Mouse (Mus musculus) heart, embryonic 16.5 days (tissue): ENCODE measurements at regions not wholly inside any gene's neighbourhood (a gene's known extent, or its start where the extent isn't known, plus 50 kb on each side); places are given as distances from the start of the nearest gene placed in this dataset.

Experiments used
- ATAC-seq: fragments of 200-750 bp; cut with Nextera tagmentation; replicated peaks from 2 replicates; pipeline ENCODE4 v1.8.0; 2017; ENCODE audit warnings: moderate number of reproducible peaks; ENCODE audit not compliant: insufficient read depth, low FRiP score; ENCODE audit errors: extremely low read depth
- H3K27ac ChIP-seq: fragments of 300-500 bp; sonication (generic); 2 replicates; pipeline ENCODE4 v1.5.1; 2014; ENCODE audit warnings: mild to moderate bottlenecking, low read length, control low read depth, moderate library complexity
- H3K27me3 ChIP-seq: fragments of 300-500 bp; sonication (generic); 2 replicates; pipeline ENCODE4 v1.6.1; 2014; ENCODE audit warnings: low read length, mixed read lengths; ENCODE audit not compliant: control insufficient read depth, insufficient read depth
- H3K36me3 ChIP-seq: fragments of 300-500 bp; sonication (generic); 2 replicates; pipeline ENCODE4 v1.6.1; 2014; ENCODE audit not compliant: control insufficient read depth, insufficient read depth
- H3K4me1 ChIP-seq: fragments of 300-500 bp; sonication (generic); 2 replicates; pipeline ENCODE4 v1.6.1; 2014; ENCODE audit warnings: low read length, mixed read lengths; ENCODE audit not compliant: control insufficient read depth, insufficient read depth
- H3K4me2 ChIP-seq: fragments of 300-500 bp; sonication (generic); 2 replicates; pipeline ENCODE4 v1.6.1; 2014; ENCODE audit warnings: low read depth, mild to moderate bottlenecking, control low read depth, low read length
- H3K4me3 ChIP-seq: fragments of 300-500 bp; sonication (generic); 2 replicates; pipeline ENCODE4 v1.5.1; 2014; ENCODE audit warnings: mild to moderate bottlenecking, control low read depth, low read length
- H3K9ac ChIP-seq: fragments of 300-500 bp; sonication (generic); 2 replicates; pipeline ENCODE4 v1.6.1; 2014; ENCODE audit warnings: low read length, control low read depth
- H3K9me3 ChIP-seq: fragments of 300-500 bp; sonication (generic); replicated peaks from 2 replicates; pipeline ENCODE4 v1.6.1; 2016; ENCODE audit warnings: low read length; ENCODE audit not compliant: control insufficient read depth
- WGBS: fragments of 180-500 bp; shearing (Covaris S2); extraction: QIAGEN DNeasy Blood & Tissue Kit; methylation state at CpG from one replicate; pipeline ENCODE4 v1.1.7; 2014; 5-methylcytosine and 5-hydroxymethylcytosine counted together

DNA sequence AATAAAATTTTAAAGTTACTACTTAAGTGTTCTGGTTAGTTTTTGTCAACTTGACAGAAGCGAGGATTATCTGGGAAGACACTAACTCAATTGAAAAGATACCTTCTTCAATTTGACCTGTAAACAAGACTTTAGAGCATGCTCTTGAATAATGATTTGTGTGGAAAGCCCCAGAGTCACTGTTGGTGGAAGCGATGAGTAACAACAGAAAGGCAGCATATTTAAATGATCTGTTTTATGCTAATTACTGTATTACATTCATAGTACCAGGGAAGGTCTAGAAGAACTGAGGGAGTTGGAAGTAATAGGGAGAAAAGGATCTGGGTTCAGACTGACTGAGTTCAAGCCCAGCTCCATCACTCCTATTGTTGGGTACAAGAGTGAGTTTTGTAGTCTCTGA is 397.3 kb upstream of the Alcam start:
- no peaks in the 10 kb centered on the region for H3K4me1 ChIP-seq
- WGBS: 89% methylated on average over 2 of the region's 2 CpGs
- H3K4me3 ChIP-seq: no peak overlapping the region
- H3K4me2 ChIP-seq: no peak overlapping the region
- no peaks in the 10 kb centered on the region for H3K36me3 ChIP-seq
- ATAC-seq: no peak
- H3K9ac ChIP-seq: no peak overlapping the region
- H3K27ac ChIP-seq: no peak overlapping the region
- no peaks in the 10 kb centered on the region for H3K9me3 ChIP-seq
- no peaks in the 10 kb centered on the region for H3K27me3 ChIP-seq

DNA sequence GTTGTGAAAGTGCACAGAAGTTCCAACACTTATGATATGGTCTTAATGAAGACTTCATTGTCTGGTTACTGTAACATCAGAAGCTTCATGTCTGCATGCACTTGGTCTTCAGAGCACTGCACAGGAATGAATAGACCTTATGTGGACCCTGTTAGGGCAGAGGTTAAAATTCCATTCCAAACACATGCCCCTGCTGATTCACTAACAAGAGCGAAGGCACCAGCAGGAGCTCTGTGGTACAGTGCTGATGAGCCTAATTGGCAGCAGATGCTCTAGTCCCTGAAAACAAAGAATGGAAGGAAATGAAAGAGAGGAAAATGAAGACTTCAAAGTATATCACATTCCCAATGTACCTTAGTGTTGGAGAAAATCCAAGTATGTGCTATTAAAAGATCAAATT is 365.1 kb upstream of the Alcam start:
- no peak for ATAC-seq
- no peak overlapping the region for H3K27ac ChIP-seq
- H3K36me3 ChIP-seq: no peaks in the 10 kb centered on the region
- no peak overlapping the region for H3K4me2 ChIP-seq
- no peaks in the 10 kb centered on the region for H3K27me3 ChIP-seq
- WGBS: 66% methylated on average over 1 of the region's 1 CpGs
- no peaks in the 10 kb centered on the region for H3K4me1 ChIP-seq
- no peak overlapping the region for H3K9ac ChIP-seq
- no peaks in the 10 kb centered on the region for H3K9me3 ChIP-seq
- H3K4me3 ChIP-seq: no peak overlapping the region

DNA sequence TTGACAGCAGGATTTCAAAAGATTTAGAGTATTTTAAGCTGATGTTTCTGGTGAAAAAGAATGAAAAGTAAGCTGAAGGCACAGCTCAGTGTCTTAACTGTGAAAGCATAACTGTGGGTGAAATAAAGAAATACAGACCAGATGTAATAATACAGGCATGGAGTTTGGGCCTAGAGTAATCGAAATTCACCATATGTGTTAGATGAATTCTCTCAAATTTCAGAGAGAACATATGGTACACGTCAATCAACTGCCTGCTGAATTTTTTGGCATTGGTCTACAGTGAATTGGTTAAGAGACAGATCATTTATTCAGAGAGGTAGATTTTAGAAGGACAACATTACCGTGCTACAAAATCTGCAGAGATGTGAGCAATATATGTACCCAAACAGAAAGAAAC is 357.3 kb upstream of the Alcam start:
- no peak for ATAC-seq
- H3K4me3 ChIP-seq: no peak overlapping the region
- H3K9me3 ChIP-seq: no peaks in the 10 kb centered on the region
- no peaks in the 10 kb centered on the region for H3K4me1 ChIP-seq
- H3K27me3 ChIP-seq: no peaks in the 10 kb centered on the region
- H3K27ac ChIP-seq: no peak overlapping the region
- 63% methylated on average over 3 of the region's 3 CpGs for WGBS
- H3K9ac ChIP-seq: no peak overlapping the region
- H3K4me2 ChIP-seq: no peak overlapping the region
- no peaks in the 10 kb centered on the region for H3K36me3 ChIP-seq

DNA sequence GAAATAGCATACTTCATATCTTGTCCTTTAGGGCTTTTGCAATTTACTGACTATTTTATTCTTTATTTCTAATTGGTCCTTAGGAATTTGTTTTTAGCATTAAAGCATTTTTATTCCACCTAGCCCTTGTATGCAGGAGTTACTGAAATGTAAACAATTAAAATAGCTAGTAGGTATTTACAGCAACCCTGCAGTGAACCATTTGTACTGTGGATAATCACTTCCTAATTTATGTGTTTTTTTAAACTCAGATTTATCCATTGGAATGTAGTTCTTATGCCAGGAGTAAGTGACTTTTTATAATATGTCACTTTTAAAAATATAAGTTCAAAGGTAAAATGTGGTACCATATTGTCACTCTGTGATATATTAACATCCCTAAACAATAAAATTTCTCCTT is 350.5 kb upstream of the Alcam start:
- Histone ChIP-seq H3K4me3 (no peak overlapping the region), H3K9ac (no peak overlapping the region), H3K4me2 (no peak overlapping the region), H3K27me3 (no peaks in the 10 kb centered on the region), H3K9me3 (no peaks in the 10 kb centered on the region), H3K4me1 (no peaks in the 10 kb centered on the region), H3K27ac (no peak overlapping the region), H3K36me3 (no peaks in the 10 kb centered on the region)
- ATAC-seq: no peak

DNA sequence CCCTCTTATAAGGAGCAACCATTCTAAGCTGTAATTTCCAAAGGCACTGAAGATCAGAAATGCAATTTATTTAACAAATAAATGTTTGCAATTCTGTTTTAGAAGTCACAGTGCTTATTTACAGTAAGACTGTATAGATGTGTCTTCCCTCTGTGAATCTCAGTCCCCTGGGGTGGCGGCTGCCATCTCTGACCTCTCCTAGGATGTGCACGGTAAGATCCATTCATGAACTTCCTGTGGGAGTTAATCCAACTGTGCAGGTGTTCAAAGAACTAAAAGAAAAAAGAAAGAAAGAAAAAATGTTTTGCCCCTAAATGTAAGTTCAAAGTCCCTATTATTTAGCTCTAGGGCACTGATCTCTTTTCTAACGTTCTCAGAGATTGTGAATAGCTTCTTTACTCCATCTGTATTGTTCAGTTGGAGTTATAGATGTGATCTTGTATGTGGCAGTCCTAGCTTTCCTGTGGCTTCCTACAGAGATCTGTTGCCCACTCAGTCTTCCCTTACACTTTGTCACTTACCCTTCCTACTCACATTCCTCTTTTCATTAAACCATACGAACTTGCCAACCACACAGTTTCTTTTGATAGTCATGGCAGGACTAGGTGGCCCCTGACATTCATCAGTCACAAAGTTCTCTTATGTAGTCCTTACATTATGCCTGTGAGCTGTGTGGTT is 346.0 kb upstream of the Alcam start:
- no peaks in the 10 kb centered on the region for H3K27me3 ChIP-seq
- H3K4me1 ChIP-seq: no peaks in the 10 kb centered on the region
- ATAC-seq: no peak
- no peaks in the 10 kb centered on the region for H3K9me3 ChIP-seq
- no peak overlapping the region for H3K4me2 ChIP-seq
- 58% methylated on average over 4 of the region's 4 CpGs for WGBS
- H3K36me3 ChIP-seq: no peaks in the 10 kb centered on the region
- no peak overlapping the region for H3K27ac ChIP-seq
- no peak overlapping the region for H3K4me3 ChIP-seq
- no peak overlapping the region for H3K9ac ChIP-seq

DNA sequence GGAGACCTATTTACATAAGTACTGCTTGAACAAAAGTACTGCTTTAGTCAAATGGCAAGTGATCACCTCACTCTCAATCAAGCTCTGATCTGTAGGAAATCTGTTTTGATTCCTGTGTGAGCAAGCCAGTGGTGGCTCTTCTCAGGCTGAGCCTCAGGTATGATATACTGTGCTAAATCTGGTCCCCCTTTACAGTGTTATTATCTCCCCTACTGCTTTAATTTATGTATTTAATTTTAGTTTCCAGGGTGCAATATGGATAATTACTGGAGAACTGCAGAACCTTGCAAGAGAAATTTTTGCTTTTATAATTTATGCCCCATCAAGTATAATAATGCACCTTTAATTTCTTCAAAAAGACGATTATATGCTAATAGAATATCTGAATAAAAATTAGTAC is 341.3 kb upstream of the Alcam start:
- no peak overlapping the region for H3K27ac ChIP-seq
- H3K9ac ChIP-seq: no peak overlapping the region
- H3K9me3 ChIP-seq: no peaks in the 10 kb centered on the region
- H3K4me2 ChIP-seq: no peak overlapping the region
- no peak for ATAC-seq
- no peaks in the 10 kb centered on the region for H3K4me1 ChIP-seq
- no peaks in the 10 kb centered on the region for H3K36me3 ChIP-seq
- no peak overlapping the region for H3K4me3 ChIP-seq
- no peaks in the 10 kb centered on the region for H3K27me3 ChIP-seq
- WGBS: 78% methylated on average over 1 of the region's 1 CpGs

DNA sequence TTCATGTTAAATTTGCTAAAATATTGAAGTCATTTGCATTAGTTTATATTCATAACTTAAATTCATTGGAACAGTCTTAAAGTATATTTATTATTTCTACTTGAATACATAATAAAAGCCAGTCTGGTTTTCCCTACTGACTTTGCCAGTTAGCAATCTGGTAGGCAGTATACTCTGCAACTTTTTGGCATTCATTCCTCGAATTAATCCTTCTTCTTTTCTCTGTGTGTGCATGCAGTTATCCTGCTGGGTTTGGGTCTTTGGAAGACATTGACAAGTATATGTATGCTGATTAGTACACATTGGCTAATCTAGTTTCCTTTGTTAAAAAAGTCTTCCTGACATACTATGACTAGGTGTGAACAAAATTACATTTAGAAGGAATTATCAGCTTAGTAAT is 336.1 kb upstream of the Alcam start:
- H3K36me3 ChIP-seq: no peaks in the 10 kb centered on the region
- H3K4me1 ChIP-seq: no peaks in the 10 kb centered on the region
- WGBS: 66% methylated on average over 1 of the region's 1 CpGs
- no peak overlapping the region for H3K4me2 ChIP-seq
- no peak overlapping the region for H3K4me3 ChIP-seq
- H3K27ac ChIP-seq: no peak overlapping the region
- no peaks in the 10 kb centered on the region for H3K27me3 ChIP-seq
- ATAC-seq: no peak
- H3K9ac ChIP-seq: no peak overlapping the region
- no peaks in the 10 kb centered on the region for H3K9me3 ChIP-seq

DNA sequence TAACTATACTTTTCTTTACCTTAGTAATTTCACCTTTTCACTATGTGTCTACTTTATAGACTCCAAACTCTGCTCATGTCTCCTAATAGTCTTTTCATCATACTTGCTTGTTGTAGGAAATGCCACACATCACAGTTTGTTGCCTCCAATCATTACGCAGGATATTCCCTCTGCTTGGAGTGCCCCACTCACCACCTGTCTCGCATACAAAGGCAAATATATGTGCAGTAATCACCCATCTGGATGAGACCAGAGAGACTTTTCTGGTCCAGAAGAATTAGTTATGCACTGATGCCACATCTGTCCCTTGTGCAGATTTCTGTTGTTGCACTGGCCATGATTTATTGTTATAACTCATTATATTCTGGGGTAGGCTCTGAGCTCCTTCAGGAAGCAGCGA is 293.9 kb upstream of the Alcam start:
- H3K27me3 ChIP-seq: no peaks in the 10 kb centered on the region
- H3K9me3 ChIP-seq: no peaks in the 10 kb centered on the region
- no peak overlapping the region for H3K27ac ChIP-seq
- no peaks in the 10 kb centered on the region for H3K36me3 ChIP-seq
- no peak overlapping the region for H3K4me3 ChIP-seq
- ATAC-seq: no peak
- 81% methylated on average over 3 of the region's 3 CpGs for WGBS
- H3K4me2 ChIP-seq: no peak overlapping the region
- H3K4me1 ChIP-seq: no peaks in the 10 kb centered on the region
- H3K9ac ChIP-seq: no peak overlapping the region

DNA sequence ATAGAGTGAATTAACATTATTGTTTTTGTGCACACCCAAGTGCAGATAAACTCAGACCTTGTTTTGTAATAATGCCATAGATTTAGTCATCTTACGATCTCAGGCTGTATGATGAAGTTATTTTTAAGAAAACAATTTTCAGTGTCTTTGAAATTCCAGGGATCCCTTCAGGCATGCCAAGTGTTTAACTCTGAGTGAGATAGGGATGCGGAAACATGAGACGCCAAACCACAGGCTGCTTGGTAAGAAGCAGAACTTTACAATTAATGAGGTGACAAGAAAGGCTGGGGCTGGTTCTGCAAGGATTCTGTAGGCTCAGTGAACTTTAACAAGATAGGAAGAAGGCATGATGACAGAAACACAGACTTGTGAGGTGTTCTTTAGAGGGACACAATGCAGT is 292.3 kb upstream of the Alcam start:
- 28% methylated on average over 3 of the region's 3 CpGs for WGBS

DNA sequence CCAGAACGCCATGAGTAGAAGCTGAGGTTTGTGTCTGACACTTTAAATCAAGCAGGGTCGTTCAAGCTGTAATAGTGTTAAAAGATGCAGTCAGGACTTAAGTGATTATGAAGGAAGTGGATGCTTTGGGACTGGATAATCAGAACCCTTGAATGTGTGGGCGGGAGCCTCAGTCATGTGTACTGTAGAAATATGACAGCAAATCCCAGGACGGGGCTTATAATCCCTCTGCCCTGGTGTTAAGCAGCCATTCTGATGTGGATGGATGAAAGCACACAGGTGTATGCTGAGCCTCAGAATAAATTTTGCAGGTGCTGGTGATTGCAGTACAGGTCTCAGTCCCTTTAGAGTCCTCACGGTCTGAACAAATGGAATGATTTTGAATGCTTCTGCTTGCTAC is 290.8 kb upstream of the Alcam start:
- Histone ChIP-seq H3K4me1 (no peaks in the 10 kb centered on the region), H3K4me2 (no peak overlapping the region), H3K27ac (no peak overlapping the region), H3K4me3 (no peak overlapping the region), H3K9me3 (no peaks in the 10 kb centered on the region), H3K36me3 (no peaks in the 10 kb centered on the region), H3K9ac (no peak overlapping the region), H3K27me3 (no peaks in the 10 kb centered on the region)
- no peak for ATAC-seq
- WGBS: 57% methylated on average over 5 of the region's 5 CpGs

More for the DNA sequence above, 292.3 kb upstream of the Alcam start:
- H3K4me3 ChIP-seq: no peak overlapping the region
- no peak overlapping the region for H3K27ac ChIP-seq
- no peak overlapping the region for H3K9ac ChIP-seq
- no peak for ATAC-seq
- no peaks in the 10 kb centered on the region for H3K36me3 ChIP-seq
- H3K27me3 ChIP-seq: no peaks in the 10 kb centered on the region
- no peaks in the 10 kb centered on the region for H3K4me1 ChIP-seq
- H3K4me2 ChIP-seq: no peak overlapping the region
- H3K9me3 ChIP-seq: no peaks in the 10 kb centered on the region
